In genomic region chr17:74293687-74294425, GRCm38 (mm10) we compare ENCODE assay signal across 8 mouse cellular contexts. TPM values are rescaled to one million over a fixed set of nuclear protein-coding genes. Genes with fewer than 3 reads are reported as not detected.
A peak's percentile ranks its signal among the peaks of the same experiment; 100 is the strongest.
DNase-seq lines count a peak whose midpoint lies in the region; ATAC-seq and TF ChIP-seq lines count a peak whose summit lies in the region.

No protein-coding gene starts in this region.

- H3K4me1 ChIP-seq in MEL (ENCODE audit: control insufficient read depth in 1 of 2, insufficient read depth in 2 of 2, low read length in 2 of 2): peaks cover 18 to 20% of the 10 kb centered on the region in 2 experiments
- H3K4me1 ChIP-seq in embryonic facial prominence, embryonic 14.5 days (ENCODE audit: control insufficient read depth, insufficient read depth, low read length): peaks cover 23% of the 10 kb centered on the region
- peaks cover 23% of the 10 kb centered on the region for H3K4me1 ChIP-seq in limb, embryonic 10.5 days
- peaks cover 27% of the 10 kb centered on the region for H3K4me1 ChIP-seq in midbrain, embryonic 16.5 days (ENCODE audit: control insufficient read depth, insufficient read depth, low read length)

- no peak for ATAC-seq in embryonic facial prominence, embryonic 14.5 days (ENCODE audit: low read depth)
- ATAC-seq in midbrain, embryonic 16.5 days: peak; percentile 0; the same call in 1 of the 2 replicates

- peak; percentile 62 to 65 for DNase-seq in cerebellum, postnatal 10 days
- DNase-seq in cerebellum, adult 11 months: no peak
- DNase-seq in MEL (ENCODE audit: low read depth, low spot score): peak; percentile 68
- peak; percentile 46 for DNase-seq in embryonic facial prominence, embryonic 14.5 days (ENCODE audit: low spot score)
- peak; percentile 28 for DNase-seq in heart, postnatal 4 days
- peak; percentile 65 for DNase-seq in limb, embryonic 10.5 days (ENCODE audit: low spot score)
- DNase-seq in thymus, postnatal 25 days: peak; percentile 56

- TF ChIP-seq CTCF in MEL (IDR thresholded peaks at IDR 0.05 in 2 of 3, conservative IDR thresholded peaks at IDR 0.05 in 1 of 3; ENCODE audit: control insufficient read depth in 1 of 3, insufficient read depth in 1 of 3, low read depth in 2 of 3, low read length in 3 of 3, poor library complexity in 1 of 3, severe bottlenecking in 1 of 3): no peak

- H3K9me3 ChIP-seq in MEL (replicated peaks; ENCODE audit: insufficient read depth, low read length): no peaks in the 10 kb centered on the region
- no peaks in the 10 kb centered on the region for H3K9me3 ChIP-seq in embryonic facial prominence, embryonic 14.5 days (ENCODE audit: control insufficient read depth, low read length)
- no peaks in the 10 kb centered on the region for H3K9me3 ChIP-seq in limb, embryonic 10.5 days (replicated peaks)
- no peaks in the 10 kb centered on the region for H3K9me3 ChIP-seq in midbrain, embryonic 16.5 days (replicated peaks; ENCODE audit: control insufficient read depth, low read length, poor library complexity, severe bottlenecking)

- peak overlapping the region; percentile 99 for H3K4me3 ChIP-seq in MEL (ENCODE audit: control insufficient read depth in 1 of 2, insufficient read depth in 1 of 2, low read depth in 2 of 2, low read length in 2 of 2)
- peak overlapping the region; percentile 78 for H3K4me3 ChIP-seq in embryonic facial prominence, embryonic 14.5 days (ENCODE audit: low read depth, low read length)
- peak overlapping the region; percentile 94 for H3K4me3 ChIP-seq in limb, embryonic 10.5 days
- peak overlapping the region; percentile 96 for H3K4me3 ChIP-seq in midbrain, embryonic 16.5 days (ENCODE audit: low read depth, low read length)

- H3K27ac ChIP-seq in MEL (ENCODE audit: control insufficient read depth, low read depth, low read length): peak overlapping the region; percentile 66
- H3K27ac ChIP-seq in embryonic facial prominence, embryonic 14.5 days (replicated peaks; ENCODE audit: low read depth, low read length): peak overlapping the region; percentile 99
- H3K27ac ChIP-seq in limb, embryonic 10.5 days: peak overlapping the region; percentile 99
- H3K27ac ChIP-seq in midbrain, embryonic 16.5 days (ENCODE audit: low read length): peak overlapping the region; percentile 97

- no peak for TF ChIP-seq RAD21 in MEL (IDR thresholded peaks at IDR 0.05; ENCODE audit: low read depth, low read length)

- peaks cover 49% of the 10 kb centered on the region for H3K79me2 ChIP-seq in MEL (ENCODE audit: control insufficient read depth, insufficient read depth, low read length, poor library complexity)

- peak overlapping the region; percentile 95 for H3K9ac ChIP-seq in MEL (ENCODE audit: control insufficient read depth, low read depth, low read length, poor library complexity, severe bottlenecking)
- peak overlapping the region; percentile 92 for H3K9ac ChIP-seq in embryonic facial prominence, embryonic 14.5 days (ENCODE audit: low read depth, low read length)
- H3K9ac ChIP-seq in midbrain, embryonic 16.5 days (ENCODE audit: low read depth, low read length): peak overlapping the region; percentile 97

- TF ChIP-seq POLR2A in MEL (IDR thresholded peaks at IDR 0.05; ENCODE audit: control insufficient read depth in 1 of 2, insufficient read depth in 1 of 2, low read depth in 1 of 2, low read length in 2 of 2, poor library complexity in 1 of 2): no peak

- peaks cover 2 to 36% of the 10 kb centered on the region in 2 experiments; a peak in 3 of 4 replicates for H3K36me3 ChIP-seq in MEL (ENCODE audit: control insufficient read depth in 1 of 2, insufficient read depth in 2 of 2, low read length in 2 of 2)
- peaks cover 6% of the 10 kb centered on the region for H3K36me3 ChIP-seq in embryonic facial prominence, embryonic 14.5 days (ENCODE audit: control insufficient read depth, insufficient read depth, low read length)
- H3K36me3 ChIP-seq in limb, embryonic 10.5 days: peaks cover 18% of the 10 kb centered on the region
- no peaks in the 10 kb centered on the region for H3K36me3 ChIP-seq in midbrain, embryonic 16.5 days (ENCODE audit: control insufficient read depth, insufficient read depth, low read length)

- WGBS in embryonic facial prominence, embryonic 14.5 days: 1% methylated on average over 18 of the region's 18 CpGs
- WGBS in limb, embryonic 10.5 days: 3% methylated on average over 18 of the region's 18 CpGs
- 1% methylated on average over 17 of the region's 18 CpGs for WGBS in midbrain, embryonic 16.5 days

- no peaks in the 10 kb centered on the region for H3K27me3 ChIP-seq in MEL (ENCODE audit: control insufficient read depth in 1 of 2, insufficient read depth in 2 of 2, low read length in 2 of 2)
- H3K27me3 ChIP-seq in embryonic facial prominence, embryonic 14.5 days (replicated peaks; ENCODE audit: control insufficient read depth, insufficient read depth, low read length): no peaks in the 10 kb centered on the region
- H3K27me3 ChIP-seq in limb, embryonic 10.5 days (ENCODE audit: low read depth, poor library complexity, severe bottlenecking): no peaks in the 10 kb centered on the region
- no peaks in the 10 kb centered on the region for H3K27me3 ChIP-seq in midbrain, embryonic 16.5 days (ENCODE audit: control insufficient read depth, insufficient read depth, low read depth, low read length)

- peak overlapping the region; percentile 76 for H3K4me2 ChIP-seq in embryonic facial prominence, embryonic 14.5 days (ENCODE audit: low read depth, low read length)
- H3K4me2 ChIP-seq in midbrain, embryonic 16.5 days (ENCODE audit: low read length): peak overlapping the region; percentile 83

- TF ChIP-seq EP300 in MEL (IDR thresholded peaks at IDR 0.05; ENCODE audit: low read depth in 1 of 2, low read length in 2 of 2): no peak

TF ChIP-seq in MEL, 35 proteins besides CTCF, POLR2A, EP300 and RAD21:
- TF ChIP-seq NRF1 (IDR thresholded peaks at IDR 0.05; ENCODE audit: insufficient read depth, low read depth, low read length, poor library complexity, severe bottlenecking) (no peak), TAL1 (IDR thresholded peaks at IDR 0.05; ENCODE audit: low read length) (no peak), MXI1 (IDR thresholded peaks at IDR 0.05; ENCODE audit: low read depth, low read length) (peak; percentile 65; the same call in 1 of the 2 replicates), ELF1 (IDR thresholded peaks at IDR 0.05; ENCODE audit: low read depth, low read length) (no peak), MAX (IDR thresholded peaks at IDR 0.05; ENCODE audit: low read length) (peak; percentile 68; the same call in 1 of the 2 replicates), ETS1 (IDR thresholded peaks at IDR 0.05; ENCODE audit: low read depth, low read length) (no peak), UBTF (IDR thresholded peaks at IDR 0.05; ENCODE audit: borderline replicate concordance, insufficient read depth, low read depth, low read length) (no peak), NELFE (IDR thresholded peaks at IDR 0.05; ENCODE audit: low read depth, low read length) (no peak), USF1 (IDR thresholded peaks at IDR 0.05; ENCODE audit: low read depth, low read length) (no peak), MEF2A (IDR thresholded peaks at IDR 0.05; ENCODE audit: extremely low read depth, insufficient replicate concordance, low read depth, low read length, poor library complexity, severe bottlenecking) (no peak), ZNF384 (IDR thresholded peaks at IDR 0.05; ENCODE audit: low read depth, low read length) (no peak; the same call in 1 of the 2 replicates), BHLHE40 (IDR thresholded peaks at IDR 0.05; ENCODE audit: borderline replicate concordance, low read depth, low read length) (no peak), RCOR1 (IDR thresholded peaks at IDR 0.05; ENCODE audit: low read depth, low read length) (peak; percentile 12; the same call in 1 of the 2 replicates), MAZ (IDR thresholded peaks at IDR 0.05; ENCODE audit: low read depth, low read length) (0 out of 2 replicates have a peak, but pooled peaks have one; percentile 11), SIN3A (IDR thresholded peaks at IDR 0.05; ENCODE audit: low read length) (peak; percentile 80)

RNA-seq across cellular contexts. Expression of gene Memo1, which starts 1.5 kb away (rescaled TPM):
- total RNA-seq in MEL (2012; rRNA removed): 68.8 and 75.3 TPM in 2 replicates
- 10 to 100 TPM in 1 of 2 experiments, not detected in 1; 63.1 TPM for polyA plus RNA-seq in MEL (2012; ENCODE audit: insufficient read depth in 1 of 2, insufficient read length in 2 of 2, low read depth in 1 of 2, low replicate concordance in 2 of 2, missing spikeins in 1 of 2)
- 94.9 and 102 TPM in 2 replicates for polyA plus RNA-seq in embryonic facial prominence, embryonic 14.5 days (2014; fragmentation: Nextera tagmentation; extraction: Ambion mirVana)
- 10 to 100 TPM; 74.4 to 78.4 TPM for total RNA-seq in heart, postnatal 4 days (2021)
- 94.8 and 96.7 TPM in 2 replicates for polyA plus RNA-seq in limb, embryonic 10.5 days (2016; fragmentation: Nextera tagmentation; extraction: Ambion mirVana)
- polyA plus RNA-seq in midbrain, embryonic 16.5 days (2015; fragmentation: Nextera tagmentation; extraction: Ambion mirVana): 50.6 and 51.6 TPM in 2 replicates

RNA-seq across cellular contexts. Expression of gene Dpy30, which starts 29.9 kb away (rescaled TPM):
- 113 and 121 TPM in 2 replicates for total RNA-seq in MEL (2012; rRNA removed)
- 100 to 1,000 TPM in 1 of 2 experiments, not detected in 1; 192 TPM for polyA plus RNA-seq in MEL (2012; ENCODE audit: insufficient read depth in 1 of 2, insufficient read length in 2 of 2, low read depth in 1 of 2, low replicate concordance in 2 of 2, missing spikeins in 1 of 2)
- polyA plus RNA-seq in embryonic facial prominence, embryonic 14.5 days (2014; fragmentation: Nextera tagmentation; extraction: Ambion mirVana): 174 and 186 TPM in 2 replicates
- 10 to 100 TPM; 80.7 to 87.4 TPM for total RNA-seq in heart, postnatal 4 days (2021)
- 262 and 302 TPM in 2 replicates for polyA plus RNA-seq in limb, embryonic 10.5 days (2016; fragmentation: Nextera tagmentation; extraction: Ambion mirVana)
- polyA plus RNA-seq in midbrain, embryonic 16.5 days (2015; fragmentation: Nextera tagmentation; extraction: Ambion mirVana): 204 and 220 TPM in 2 replicates

RNA-seq across cellular contexts. Expression of gene Spast, which starts 44.9 kb away (rescaled TPM):
- 28.2 and 29.0 TPM in 2 replicates for total RNA-seq in MEL (2012; rRNA removed)
- 10 to 100 TPM in 1 of 2 experiments, not detected in 1; 35.2 TPM for polyA plus RNA-seq in MEL (2012; ENCODE audit: insufficient read depth in 1 of 2, insufficient read length in 2 of 2, low read depth in 1 of 2, low replicate concordance in 2 of 2, missing spikeins in 1 of 2)
- polyA plus RNA-seq in embryonic facial prominence, embryonic 14.5 days (2014; fragmentation: Nextera tagmentation; extraction: Ambion mirVana): 23.3 and 24.9 TPM in 2 replicates
- 10 to 100 TPM; 39.3 to 40.1 TPM for total RNA-seq in heart, postnatal 4 days (2021)
- polyA plus RNA-seq in limb, embryonic 10.5 days (2016; fragmentation: Nextera tagmentation; extraction: Ambion mirVana): 17.6 and 19.4 TPM in 2 replicates
- 22.0 and 26.7 TPM in 2 replicates for polyA plus RNA-seq in midbrain, embryonic 16.5 days (2015; fragmentation: Nextera tagmentation; extraction: Ambion mirVana)
